Mouse (Mus musculus): ENCODE results near the gene Rpl31. TPM values are rescaled to one million over a fixed set of nuclear protein-coding genes. Genes with fewer than 3 reads are reported as not detected.

Gene Rpl31
- polyA plus RNA-seq (2016; fragmentation: Nextera tagmentation; extraction: Ambion mirVana), result 416 and 468 TPM in 2 replicates

GRCm38 (mm10) chr1:39367601-39368266 lies at the start of gene Rpl31:
Gene Rpl31, plus strand, starts transcription at chr1:39367842.
- peak; percentile 97 for DNase-seq (ENCODE audit: low spot score)
- Histone ChIP-seq H3K27me3 (ENCODE audit: low read depth, poor library complexity, severe bottlenecking) (no peaks in the 10 kb centered on the region), H3K4me3 (peak within 1 kb of the TSS; percentile 84), H3K4me1 (peaks cover 16% of the 10 kb centered on the region), H3K36me3 (peaks cover 38% of the 10 kb centered on the region), H3K9me3 (replicated peaks) (no peaks in the 10 kb centered on the region), H3K27ac (replicated peaks) (peak within 1 kb of the TSS; percentile 97)
- WGBS, result under 1% methylated on average over 61 of the region's 62 CpGs

GRCm38 (mm10) chr1:39317935-39318334 lies 49.7 kb upstream of the Rpl31 start:
- H3K9me3 ChIP-seq (replicated peaks), result no peaks in the 10 kb centered on the region

DNA sequence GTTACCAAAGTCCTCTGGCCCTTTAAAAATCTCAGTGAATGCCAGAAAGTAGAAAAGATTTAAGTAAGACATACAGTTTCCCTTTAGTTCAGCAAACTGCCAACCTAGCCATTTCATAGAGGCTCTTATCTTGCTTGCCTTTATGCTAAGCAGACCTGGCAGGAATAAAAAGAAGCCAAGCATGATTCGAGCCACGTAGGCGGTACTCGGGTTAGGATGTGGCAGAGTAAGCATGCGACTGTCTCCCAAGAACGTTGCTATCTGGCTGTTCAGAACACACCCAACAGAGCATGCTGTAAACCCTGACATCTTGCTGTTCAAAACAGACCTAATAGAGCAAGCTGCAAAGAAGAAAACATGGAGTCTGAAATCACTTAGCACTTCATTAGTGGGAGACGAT lies 48.8 kb upstream of the Rpl31 start:
- WGBS, result 88% methylated on average over 7 of the region's 7 CpGs
- no peaks in the 10 kb centered on the region for H3K27me3 ChIP-seq (ENCODE audit: low read depth, poor library complexity, severe bottlenecking)
- DNase-seq (ENCODE audit: low spot score), result no peak
- no peaks in the 10 kb centered on the region for H3K4me1 ChIP-seq
- H3K36me3 ChIP-seq, result no peaks in the 10 kb centered on the region
- no peak overlapping the region for H3K4me3 ChIP-seq
- H3K27ac ChIP-seq (replicated peaks), result no peak overlapping the region
- no peaks in the 10 kb centered on the region for H3K9me3 ChIP-seq (replicated peaks)

More at GRCm38 (mm10) chr1:39317935-39318334, 49.7 kb upstream of the Rpl31 start:
- no peak overlapping the region for H3K4me3 ChIP-seq
- DNase-seq (ENCODE audit: low spot score), result no peak
- no peaks in the 10 kb centered on the region for H3K27me3 ChIP-seq (ENCODE audit: low read depth, poor library complexity, severe bottlenecking)
- no peaks in the 10 kb centered on the region for H3K36me3 ChIP-seq
- no peak overlapping the region for H3K27ac ChIP-seq (replicated peaks)
- WGBS, result 85% methylated on average over 2 of the region's 2 CpGs
- H3K4me1 ChIP-seq, result no peaks in the 10 kb centered on the region

GRCm38 (mm10) chr1:39321954-39322353 lies 45.7 kb upstream of the Rpl31 start:
- H3K4me1 ChIP-seq, result no peaks in the 10 kb centered on the region
- no peaks in the 10 kb centered on the region for H3K36me3 ChIP-seq
- H3K4me3 ChIP-seq, result no peak overlapping the region
- 88% methylated on average over 6 of the region's 6 CpGs for WGBS
- DNase-seq (ENCODE audit: low spot score), result no peak
- no peaks in the 10 kb centered on the region for H3K27me3 ChIP-seq (ENCODE audit: low read depth, poor library complexity, severe bottlenecking)
- H3K27ac ChIP-seq (replicated peaks), result no peak overlapping the region
- no peaks in the 10 kb centered on the region for H3K9me3 ChIP-seq (replicated peaks)

GRCm38 (mm10) chr1:39325228-39325627 lies 42.4 kb upstream of the Rpl31 start:
- no peaks in the 10 kb centered on the region for H3K36me3 ChIP-seq
- DNase-seq (ENCODE audit: low spot score), result no peak
- H3K9me3 ChIP-seq (replicated peaks), result no peaks in the 10 kb centered on the region
- no peak overlapping the region for H3K27ac ChIP-seq (replicated peaks)
- H3K4me3 ChIP-seq, result no peak overlapping the region
- 91% methylated on average over 6 of the region's 6 CpGs for WGBS
- H3K27me3 ChIP-seq (ENCODE audit: low read depth, poor library complexity, severe bottlenecking), result no peaks in the 10 kb centered on the region
- no peaks in the 10 kb centered on the region for H3K4me1 ChIP-seq

DNA sequence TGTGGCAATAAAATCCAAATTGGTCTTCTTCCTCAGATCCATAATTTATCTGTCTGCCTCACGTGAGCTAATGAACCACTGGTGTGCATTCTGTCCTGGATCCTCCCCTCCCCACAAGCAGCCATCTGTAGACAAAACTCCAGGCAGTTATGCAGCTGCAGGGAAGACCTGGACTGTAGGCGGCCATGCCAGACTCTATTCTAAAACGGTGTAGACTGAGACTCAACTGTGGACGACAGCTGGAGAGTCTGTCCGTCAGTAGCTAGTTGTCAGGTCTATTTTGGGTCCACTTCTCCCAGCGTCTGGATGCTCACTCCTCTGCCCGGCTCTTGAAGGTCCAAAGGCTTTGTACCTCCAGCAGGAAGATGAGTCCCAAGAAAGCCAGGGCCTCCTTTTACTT lies 40.1 kb upstream of the Rpl31 start:
- Histone ChIP-seq H3K27me3 (ENCODE audit: low read depth, poor library complexity, severe bottlenecking) (no peaks in the 10 kb centered on the region), H3K36me3 (no peaks in the 10 kb centered on the region), H3K9me3 (replicated peaks) (no peaks in the 10 kb centered on the region), H3K4me1 (no peaks in the 10 kb centered on the region), H3K27ac (replicated peaks) (no peak overlapping the region), H3K4me3 (no peak overlapping the region)
- WGBS, result 87% methylated on average over 7 of the region's 7 CpGs
- DNase-seq (ENCODE audit: low spot score), result no peak

DNA sequence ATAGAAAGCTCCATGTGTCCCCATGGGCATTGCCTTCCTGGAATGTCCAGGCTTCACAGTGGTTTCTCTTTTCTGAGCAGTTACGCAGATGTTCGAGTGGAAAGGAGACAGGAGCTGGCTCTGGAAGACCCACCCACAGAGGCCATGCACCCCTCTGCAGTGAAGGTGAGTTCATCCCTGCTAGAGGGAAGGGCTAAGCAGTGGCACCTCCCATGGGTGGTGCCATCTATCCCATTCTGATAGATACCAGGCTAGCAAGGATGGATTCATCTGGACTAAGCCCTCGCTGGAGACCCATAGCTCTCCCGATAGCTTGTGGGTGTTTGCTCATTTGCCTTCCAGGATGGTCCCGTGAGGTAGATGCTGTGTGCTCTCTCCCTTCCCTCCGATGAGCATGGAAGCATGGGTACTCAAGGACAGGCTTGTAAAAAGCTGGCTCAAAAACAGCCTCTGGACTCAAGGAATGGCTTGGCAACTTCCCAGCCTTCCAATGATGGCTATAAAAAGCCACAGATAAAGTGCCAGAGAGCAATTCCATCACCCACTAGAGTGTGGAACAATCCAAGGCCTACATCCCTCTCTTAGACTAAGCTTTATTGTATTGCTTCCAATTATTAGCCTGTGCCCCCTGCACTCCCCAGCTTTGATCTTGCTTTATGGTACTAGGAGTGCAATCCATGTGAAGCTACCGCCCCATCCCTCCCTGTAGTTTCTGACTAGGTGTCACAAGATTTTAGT lies 36.6 kb upstream of the Rpl31 start:
- Histone ChIP-seq H3K36me3 (no peaks in the 10 kb centered on the region), H3K27ac (replicated peaks) (no peak overlapping the region), H3K9me3 (replicated peaks) (no peaks in the 10 kb centered on the region), H3K27me3 (ENCODE audit: low read depth, poor library complexity, severe bottlenecking) (no peaks in the 10 kb centered on the region), H3K4me3 (no peak overlapping the region), H3K4me1 (peaks cover 6% of the 10 kb centered on the region)
- 96% methylated on average over 7 of the region's 7 CpGs for WGBS
- no peak for DNase-seq (ENCODE audit: low spot score)

- Histone ChIP-seq H3K4me1 (peaks cover 6% of the 10 kb centered on the region), H3K36me3 (no peaks in the 10 kb centered on the region), H3K27me3 (ENCODE audit: low read depth, poor library complexity, severe bottlenecking) (peaks cover 7% of the 10 kb centered on the region; the same call in 1 of the 2 replicates), H3K27ac (replicated peaks) (no peak overlapping the region), H3K9me3 (replicated peaks) (no peaks in the 10 kb centered on the region), H3K4me3 (no peak overlapping the region)
- DNase-seq (ENCODE audit: low spot score), result no peak
- WGBS, result 86% methylated on average over 4 of the region's 4 CpGs
Observed at GRCm38 (mm10) chr1:39332456-39332855, 35.2 kb upstream of the Rpl31 start.

DNA sequence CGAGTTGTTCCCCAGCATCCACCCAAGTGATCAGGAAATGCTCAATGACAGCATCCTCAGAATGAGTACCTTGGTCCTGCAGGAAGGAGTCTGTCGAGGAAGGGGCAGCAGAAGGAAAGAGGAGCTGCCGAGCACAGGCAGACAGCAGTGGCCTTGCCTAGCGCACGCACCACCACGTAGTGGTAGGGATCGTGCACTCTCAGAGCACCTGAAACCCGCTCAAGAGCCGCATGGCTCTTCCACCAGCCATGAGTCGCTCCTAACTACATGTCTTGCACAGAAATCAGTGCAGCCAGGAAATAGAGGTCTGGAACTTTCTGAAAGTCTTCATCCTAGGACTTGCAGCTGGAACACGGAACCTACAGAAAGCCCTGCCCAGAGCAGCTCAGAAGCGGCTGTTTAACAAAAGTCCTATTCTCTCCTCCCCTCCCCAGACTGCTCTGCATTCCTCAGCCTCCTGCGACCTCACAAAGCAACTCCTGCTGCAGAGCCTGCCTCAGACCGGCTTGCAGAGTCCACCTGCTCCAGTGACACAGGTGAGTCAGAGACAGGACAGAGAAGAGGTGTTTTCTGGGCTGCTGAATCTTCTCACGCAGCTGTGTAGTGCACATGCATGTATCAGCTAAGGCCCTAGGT lies 32.0 kb upstream of the Rpl31 start:
- Histone ChIP-seq H3K27me3 (ENCODE audit: low read depth, poor library complexity, severe bottlenecking) (peaks cover 11% of the 10 kb centered on the region; the same call in 1 of the 2 replicates), H3K27ac (replicated peaks) (no peak overlapping the region), H3K36me3 (no peaks in the 10 kb centered on the region), H3K4me1 (peaks cover 6% of the 10 kb centered on the region), H3K4me3 (no peak overlapping the region), H3K9me3 (replicated peaks) (no peaks in the 10 kb centered on the region)
- no peak for DNase-seq (ENCODE audit: low spot score)
- WGBS, result 21% methylated on average over 15 of the region's 15 CpGs

GRCm38 (mm10) chr1:39336788-39337187 lies 30.9 kb upstream of the Rpl31 start:
- H3K4me1 ChIP-seq, result peaks cover 6% of the 10 kb centered on the region
- no peak for DNase-seq (ENCODE audit: low spot score)
- WGBS, result 88% methylated on average over 8 of the region's 8 CpGs
- no peak overlapping the region for H3K27ac ChIP-seq (replicated peaks)
- H3K27me3 ChIP-seq (ENCODE audit: low read depth, poor library complexity, severe bottlenecking), result peaks cover 11% of the 10 kb centered on the region; the same call in 1 of the 2 replicates
- no peaks in the 10 kb centered on the region for H3K36me3 ChIP-seq
- no peak overlapping the region for H3K4me3 ChIP-seq
- no peaks in the 10 kb centered on the region for H3K9me3 ChIP-seq (replicated peaks)

DNA sequence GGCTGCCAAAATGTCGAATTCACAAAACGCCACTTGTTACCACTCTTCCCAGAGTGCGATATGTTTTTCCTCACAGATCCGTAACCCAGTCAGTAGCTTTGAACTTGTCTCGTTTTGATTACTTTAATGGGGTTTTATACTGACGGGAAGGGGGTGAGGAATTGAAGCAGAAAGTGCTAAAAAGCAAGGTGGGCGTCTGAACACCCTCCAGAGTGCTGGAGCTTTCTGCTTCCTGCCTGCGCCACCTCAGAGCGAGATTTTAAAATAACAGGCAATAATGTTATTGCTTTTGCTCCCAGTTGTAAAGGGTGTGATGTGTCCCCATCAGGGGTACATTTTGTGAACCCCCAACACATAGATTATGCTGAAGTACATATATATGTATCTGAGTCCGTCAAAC lies 28.8 kb upstream of the Rpl31 start:
- Histone ChIP-seq H3K27me3 (ENCODE audit: low read depth, poor library complexity, severe bottlenecking) (peaks cover 11% of the 10 kb centered on the region; the same call in 1 of the 2 replicates), H3K4me3 (no peak overlapping the region), H3K4me1 (peaks cover 6% of the 10 kb centered on the region), H3K27ac (replicated peaks) (no peak overlapping the region), H3K9me3 (replicated peaks) (no peaks in the 10 kb centered on the region), H3K36me3 (no peaks in the 10 kb centered on the region)
- WGBS, result 82% methylated on average over 10 of the region's 10 CpGs
- DNase-seq (ENCODE audit: low spot score), result no peak

GRCm38 (mm10) chr1:39339455-39339854 lies 28.2 kb upstream of the Rpl31 start:
- peaks cover 6% of the 10 kb centered on the region for H3K4me1 ChIP-seq
- no peak overlapping the region for H3K27ac ChIP-seq (replicated peaks)
- peaks cover 11% of the 10 kb centered on the region; the same call in 1 of the 2 replicates for H3K27me3 ChIP-seq (ENCODE audit: low read depth, poor library complexity, severe bottlenecking)
- no peaks in the 10 kb centered on the region for H3K9me3 ChIP-seq (replicated peaks)
- no peak overlapping the region for H3K4me3 ChIP-seq
- no peak for DNase-seq (ENCODE audit: low spot score)
- no peaks in the 10 kb centered on the region for H3K36me3 ChIP-seq
- 63% methylated on average over 5 of the region's 5 CpGs for WGBS

DNA sequence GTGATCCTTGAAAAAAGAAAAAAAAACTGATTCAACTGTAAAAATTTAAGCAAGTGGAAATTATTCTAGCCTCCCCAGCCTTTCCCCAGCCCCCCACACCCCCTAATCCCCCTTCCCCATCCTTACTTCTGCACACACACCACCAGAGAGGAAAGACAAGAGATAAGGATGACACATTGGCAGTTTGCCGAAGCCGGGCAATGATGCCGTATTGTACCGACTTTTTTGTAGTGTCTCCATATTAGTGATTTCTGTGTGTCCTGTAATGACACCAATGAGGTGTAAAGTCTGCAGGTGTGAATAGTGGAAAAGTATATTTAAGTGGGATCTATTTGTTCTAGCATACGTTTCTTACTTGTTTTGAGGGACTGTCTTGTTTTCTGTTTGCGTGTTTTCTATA lies 27.5 kb upstream of the Rpl31 start:
- H3K27me3 ChIP-seq (ENCODE audit: low read depth, poor library complexity, severe bottlenecking), result peaks cover 11% of the 10 kb centered on the region; the same call in 1 of the 2 replicates
- DNase-seq (ENCODE audit: low spot score), result no peak
- no peaks in the 10 kb centered on the region for H3K36me3 ChIP-seq
- no peaks in the 10 kb centered on the region for H3K9me3 ChIP-seq (replicated peaks)
- peaks cover 6% of the 10 kb centered on the region for H3K4me1 ChIP-seq
- no peak overlapping the region for H3K4me3 ChIP-seq
- no peak overlapping the region for H3K27ac ChIP-seq (replicated peaks)
- WGBS, result 85% methylated on average over 6 of the region's 6 CpGs

Measured in midbrain, embryonic 10.5 days (tissue).